Mouse (Mus musculus) bone marrow, adult 2 months (tissue): Measurements from ENCODE around the gene Acsl6. TPM values are rescaled to one million over a fixed set of nuclear protein-coding genes. Genes with fewer than 3 reads are reported as not detected.

Experiments used
- H3K27ac ChIP-seq: fragments of 200-500 bp; 2 replicates; pipeline ENCODE4 v1.5.1; 2012; ENCODE audit warnings: low read depth, mild to moderate bottlenecking, control low read depth, inconsistent platforms, low read length; ENCODE audit not compliant: control insufficient read depth, poor library complexity, insufficient read depth
- H3K4me1 ChIP-seq: fragments of 200-500 bp; 2 replicates; pipeline ENCODE4 v1.6.1; 2011; ENCODE audit warnings: low read length; ENCODE audit not compliant: control insufficient read depth, insufficient read depth
- H3K4me3 ChIP-seq: fragments of 200-500 bp; replicated peaks from 2 replicates; pipeline ENCODE3; 2011; ENCODE audit warnings: mild to moderate bottlenecking, low read depth, low read length, control low read depth; ENCODE audit not compliant: control insufficient read depth
- CTCF ChIP-seq: fragments of 200-500 bp; IDR thresholded peaks from 2 replicates; pipeline ENCODE4 v1.5.1; 2011; ENCODE audit warnings: low read length, control low read depth; ENCODE audit not compliant: control insufficient read depth, insufficient read depth
- POLR2A ChIP-seq: fragments of 200-500 bp; IDR thresholded peaks from 2 replicates; pipeline ENCODE4 v1.6.1; 2011; ENCODE audit warnings: low read depth, mild to moderate bottlenecking, control low read depth, low read length, borderline replicate concordance; ENCODE audit not compliant: control insufficient read depth
- WGBS: fragments of 180-500 bp; shearing (Covaris S2); methylation state at CpG from one replicate; pipeline ENCODE4 v1.1.7; 2018; 5-methylcytosine and 5-hydroxymethylcytosine counted together
- polyA plus RNA-seq: library from polyadenylated mRNA; stranded (reverse); fragments of >200 nt; gene quantifications from 2 replicates; pipeline ENCODE4 v1.2.4, GENCODE M21; 2011; ENCODE audit warnings: low replicate concordance; ENCODE audit not compliant: missing spikeins, insufficient read depth, insufficient read length

Acsl6 gene
- polyA plus RNA-seq, 1 experiment: 4.1 TPM

- no peak for TF ChIP-seq CTCF
- TF ChIP-seq POLR2A: no peak
- Histone ChIP-seq H3K4me3 (no peak overlapping the region), H3K4me1 (no peaks in the 10 kb centered on the region), H3K27ac (no peak overlapping the region)
- WGBS: 73% methylated on average over 4 of the region's 4 CpGs
Measured at GRCm38 (mm10) chr11:54404885-54405284, 101.3 kb downstream of the Acsl6 start.

GRCm38 (mm10) chr11:54406930-54407546, 103.4 kb downstream of the Acsl6 start:
- Histone ChIP-seq H3K4me3 (no peak overlapping the region), H3K4me1 (no peaks in the 10 kb centered on the region), H3K27ac (no peak overlapping the region)
- TF ChIP-seq POLR2A: no peak
- TF ChIP-seq CTCF: no peak
- WGBS: 59% methylated on average over 4 of the region's 4 CpGs

- Histone ChIP-seq H3K4me3 (no peak overlapping the region), H3K27ac (no peak overlapping the region), H3K4me1 (no peaks in the 10 kb centered on the region; the same call in 1 of the 2 replicates)
- TF ChIP-seq POLR2A: no peak
- TF ChIP-seq CTCF: no peak
Measured at GRCm38 (mm10) chr11:54410612-54411011, 107.0 kb downstream of the Acsl6 start.

GRCm38 (mm10) chr11:54413017-54413416, 109.4 kb downstream of the Acsl6 start:
- Histone ChIP-seq H3K4me3 (no peak overlapping the region), H3K4me1 (peaks cover 2% of the 10 kb centered on the region; the same call in 1 of the 2 replicates), H3K27ac (no peak overlapping the region)
- TF ChIP-seq CTCF (no peak), POLR2A (no peak)
- WGBS: 6% methylated on average over 6 of the region's 6 CpGs

Other genes with a start within 250 kb of the Acsl6 start
- gene Pdlim4, start 234.8 kb upstream of the Acsl6 start, polyA plus RNA-seq: 3.7 and 3.8 TPM in 2 replicates
- gene P4ha2, start 203.7 kb upstream of the Acsl6 start, polyA plus RNA-seq: 5.1 and 9.4 TPM in 2 replicates
- gene Csf2, start 54.1 kb upstream of the Acsl6 start, polyA plus RNA-seq: not detected in 2 replicates
- gene Il3, start 36.5 kb upstream of the Acsl6 start, polyA plus RNA-seq: not detected in 2 replicates
- gene Meikin, start 66.9 kb downstream of the Acsl6 start, polyA plus RNA-seq: not detected in 2 replicates
- 4.5 and 7.5 TPM in 2 replicates for gene Fnip1, start 134.4 kb downstream of the Acsl6 start, polyA plus RNA-seq
- 10.0 and 18.6 TPM in 2 replicates for gene Rapgef6, start 219.0 kb downstream of the Acsl6 start, polyA plus RNA-seq